Mouse (Mus musculus) spleen, adult 2 months (tissue): ENCODE data around the gene Dnpep.

ENCODE experiments used
- CTCF ChIP-seq: fragments of 200-500 bp; IDR thresholded peaks from 2 replicates; pipeline ENCODE4 v1.5.1; 2011; ENCODE audit warnings: mild to moderate bottlenecking, inconsistent platforms; ENCODE audit not compliant: insufficient read depth, insufficient read length, insufficient replicate concordance; ENCODE audit errors: extremely low read depth
- POLR2A ChIP-seq: fragments of 200-500 bp; IDR thresholded peaks from 2 replicates; pipeline ENCODE4 v1.6.1; 2011; ENCODE audit warnings: low read depth, low read length, inconsistent platforms

GRCm38 (mm10) chr1:75365510-75366137 lies 47.8 kb upstream of the Dnpep start:
- TF ChIP-seq CTCF (no peak), POLR2A (no peak)
